Mouse (Mus musculus): ENCODE measurements at regions not wholly inside any gene's neighbourhood (a gene's known extent, or its start where the extent isn't known, plus 50 kb on each side); places are given as distances from the start of the nearest gene placed in this dataset.

DNA sequence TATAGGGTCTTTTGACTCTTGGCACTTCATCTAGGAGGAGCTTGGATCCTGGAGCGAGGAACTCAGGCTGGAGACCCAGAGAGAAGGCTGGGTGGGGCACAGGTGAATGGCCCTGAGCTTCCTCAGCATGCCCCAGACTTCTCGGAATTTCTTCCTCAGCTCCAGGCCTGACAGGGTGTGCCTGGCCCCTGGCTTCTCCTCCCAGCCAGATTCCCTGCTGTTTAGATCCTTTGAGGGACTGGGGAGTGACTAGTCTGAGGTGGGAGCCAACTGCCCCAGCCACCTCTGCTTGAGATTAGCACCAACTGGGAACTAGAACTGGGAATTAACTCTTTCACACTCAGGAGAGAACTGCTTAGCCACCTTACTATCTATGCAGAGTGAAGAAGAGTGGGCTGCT is 325.8 kb downstream of the Mllt3 start:
- Histone ChIP-seq H3K4me2 (ENCODE audit: low read length) (no peak overlapping the region), H3K36me3 (ENCODE audit: insufficient read depth, low read length) (no peaks in the 10 kb centered on the region), H3K9me3 (replicated peaks; ENCODE audit: low read length) (no peaks in the 10 kb centered on the region), H3K9ac (ENCODE audit: low read depth, low read length) (no peak overlapping the region), H3K27me3 (ENCODE audit: insufficient read depth, low read length) (no peaks in the 10 kb centered on the region), H3K4me3 (replicated peaks; ENCODE audit: low read depth, low read length) (no peak overlapping the region), H3K27ac (no peak overlapping the region), H3K4me1 (replicated peaks; ENCODE audit: insufficient read depth, low read length) (peaks cover 2% of the 10 kb centered on the region; the same call in 1 of the 2 replicates)
- TF ChIP-seq CTCF (IDR thresholded peaks at IDR 0.05; ENCODE audit: low read depth) = no peak
- ATAC-seq (replicated peaks; ENCODE audit: low FRiP score, low read depth) (no peak), DNase-seq (ENCODE audit: low spot score) (no peak)
- WGBS = 66% methylated on average over 2 of the region's 2 CpGs

DNA sequence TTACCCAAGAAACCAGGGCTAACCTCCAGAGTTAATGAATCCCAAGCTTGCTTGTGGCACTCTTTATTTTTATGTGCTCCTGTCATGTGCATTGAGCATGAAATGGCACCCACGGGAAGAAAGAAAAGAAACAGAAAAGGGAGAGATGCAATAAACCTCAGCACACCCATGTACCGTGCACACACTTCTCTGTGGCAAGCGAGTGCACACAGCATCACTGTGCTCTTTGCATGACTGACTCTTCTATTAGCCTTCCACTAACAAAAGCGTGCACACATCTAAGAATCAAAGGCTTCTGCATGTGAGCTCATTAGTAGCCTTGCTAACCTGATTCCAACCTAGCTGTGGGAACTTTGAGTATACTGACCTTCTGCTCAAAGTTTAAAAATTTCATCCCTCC is 330.3 kb downstream of the Mllt3 start:
- no peak for TF ChIP-seq CTCF (IDR thresholded peaks at IDR 0.05; ENCODE audit: low read depth)
- Histone ChIP-seq H3K27me3 (ENCODE audit: insufficient read depth, low read length) (no peaks in the 10 kb centered on the region), H3K27ac (no peak overlapping the region), H3K4me2 (ENCODE audit: low read length) (no peak overlapping the region), H3K36me3 (ENCODE audit: insufficient read depth, low read length) (no peaks in the 10 kb centered on the region), H3K9ac (ENCODE audit: low read depth, low read length) (no peak overlapping the region), H3K4me3 (replicated peaks; ENCODE audit: low read depth, low read length) (no peak overlapping the region), H3K4me1 (replicated peaks; ENCODE audit: insufficient read depth, low read length) (no peaks in the 10 kb centered on the region), H3K9me3 (replicated peaks; ENCODE audit: low read length) (no peaks in the 10 kb centered on the region)
- DNase-seq (ENCODE audit: low spot score) (peak; percentile 16), ATAC-seq (replicated peaks; ENCODE audit: low FRiP score, low read depth) (peak; percentile 66)
- WGBS = 36% methylated on average over 4 of the region's 4 CpGs

DNA sequence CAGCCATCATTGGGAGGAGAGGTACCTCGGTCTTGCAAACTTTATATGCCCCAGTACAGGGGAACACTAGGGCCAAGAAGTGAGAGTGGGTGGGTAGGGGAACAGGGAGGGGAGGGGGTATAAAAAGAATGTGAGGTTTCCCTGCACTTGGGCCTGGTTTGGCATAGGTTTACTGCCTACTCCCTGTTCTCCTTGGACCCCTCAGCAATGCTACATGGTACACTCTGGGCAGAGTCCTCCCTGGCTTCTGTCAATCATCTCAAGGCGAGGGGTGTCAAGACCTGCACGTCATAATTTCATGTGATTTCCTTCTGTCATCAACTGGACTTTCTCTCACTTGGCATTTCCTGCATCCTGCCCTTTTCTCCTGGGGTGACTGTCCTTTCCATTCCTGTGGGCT is 330.9 kb downstream of the Mllt3 start:
- H3K4me3 ChIP-seq (replicated peaks; ENCODE audit: low read depth, low read length) = no peak overlapping the region
- no peaks in the 10 kb centered on the region for H3K27me3 ChIP-seq (ENCODE audit: insufficient read depth, low read length)
- no peak; the same call in 1 of the 2 replicates for ATAC-seq (replicated peaks; ENCODE audit: low FRiP score, low read depth)
- H3K36me3 ChIP-seq (ENCODE audit: insufficient read depth, low read length) = no peaks in the 10 kb centered on the region
- no peak overlapping the region for H3K9ac ChIP-seq (ENCODE audit: low read depth, low read length)
- TF ChIP-seq CTCF (IDR thresholded peaks at IDR 0.05; ENCODE audit: low read depth) = no peak
- H3K4me1 ChIP-seq (replicated peaks; ENCODE audit: insufficient read depth, low read length) = no peaks in the 10 kb centered on the region
- 82% methylated on average over 3 of the region's 3 CpGs for WGBS
- no peak for DNase-seq (ENCODE audit: low spot score)
- H3K27ac ChIP-seq = no peak overlapping the region
- no peak overlapping the region for H3K4me2 ChIP-seq (ENCODE audit: low read length)
- H3K9me3 ChIP-seq (replicated peaks; ENCODE audit: low read length) = no peaks in the 10 kb centered on the region

DNA sequence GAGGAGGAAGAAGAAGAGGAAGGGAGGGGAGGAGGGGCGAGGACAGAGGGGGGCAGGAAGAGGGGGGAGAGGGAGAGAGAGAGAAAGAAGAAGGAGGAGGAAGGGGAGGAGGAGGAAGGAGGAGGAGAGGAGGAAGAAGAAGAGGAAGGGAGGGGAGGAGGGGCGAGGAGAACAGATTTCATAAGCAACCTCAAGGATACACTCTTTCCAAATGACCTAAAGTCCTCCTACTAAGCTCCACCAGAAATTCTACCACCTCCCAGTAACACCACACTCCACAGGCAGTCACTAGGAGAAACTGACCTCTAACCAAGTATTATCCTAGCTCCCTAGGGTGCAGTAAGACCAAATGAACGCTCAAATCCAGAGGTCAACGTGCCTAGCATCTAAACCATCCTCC is 332.1 kb downstream of the Mllt3 start:
- no peaks in the 10 kb centered on the region for H3K4me1 ChIP-seq (replicated peaks; ENCODE audit: insufficient read depth, low read length)
- H3K4me2 ChIP-seq (ENCODE audit: low read length) = no peak overlapping the region
- DNase-seq (ENCODE audit: low spot score) = no peak
- H3K27ac ChIP-seq = no peak overlapping the region
- H3K27me3 ChIP-seq (ENCODE audit: insufficient read depth, low read length) = no peaks in the 10 kb centered on the region
- 75% methylated on average over 3 of the region's 4 CpGs for WGBS
- H3K9ac ChIP-seq (ENCODE audit: low read depth, low read length) = no peak overlapping the region
- ATAC-seq (replicated peaks; ENCODE audit: low FRiP score, low read depth) = no peak
- H3K4me3 ChIP-seq (replicated peaks; ENCODE audit: low read depth, low read length) = no peak overlapping the region
- no peaks in the 10 kb centered on the region for H3K9me3 ChIP-seq (replicated peaks; ENCODE audit: low read length)
- H3K36me3 ChIP-seq (ENCODE audit: insufficient read depth, low read length) = no peaks in the 10 kb centered on the region
- TF ChIP-seq CTCF (IDR thresholded peaks at IDR 0.05; ENCODE audit: low read depth) = no peak

DNA sequence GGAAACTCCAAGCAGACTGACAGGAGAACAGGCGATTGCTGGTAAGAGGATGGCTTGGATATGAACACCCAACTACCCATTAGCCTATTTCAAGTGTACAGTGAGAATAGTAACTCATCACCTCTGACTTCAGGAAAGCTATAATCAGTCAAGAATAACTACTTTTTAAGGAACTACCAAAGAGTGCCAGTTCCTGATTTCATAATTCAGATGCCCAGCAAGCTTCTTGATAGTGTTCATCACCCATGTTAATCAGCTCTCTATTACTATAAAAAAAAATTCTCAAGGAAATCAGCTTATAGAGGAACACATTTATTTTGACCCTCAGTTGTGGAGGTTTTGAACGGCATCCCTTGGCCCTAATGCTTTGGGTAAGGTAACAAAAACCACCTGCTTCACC is 332.7 kb downstream of the Mllt3 start:
- 67% methylated on average over 2 of the region's 2 CpGs for WGBS
- Histone ChIP-seq H3K9ac (ENCODE audit: low read depth, low read length) (no peak overlapping the region), H3K9me3 (replicated peaks; ENCODE audit: low read length) (no peaks in the 10 kb centered on the region), H3K4me2 (ENCODE audit: low read length) (no peak overlapping the region), H3K27ac (no peak overlapping the region), H3K4me3 (replicated peaks; ENCODE audit: low read depth, low read length) (no peak overlapping the region), H3K4me1 (replicated peaks; ENCODE audit: insufficient read depth, low read length) (no peaks in the 10 kb centered on the region), H3K36me3 (ENCODE audit: insufficient read depth, low read length) (no peaks in the 10 kb centered on the region), H3K27me3 (ENCODE audit: insufficient read depth, low read length) (no peaks in the 10 kb centered on the region)
- DNase-seq (ENCODE audit: low spot score) = no peak
- ATAC-seq (replicated peaks; ENCODE audit: low FRiP score, low read depth) = no peak
- no peak for TF ChIP-seq CTCF (IDR thresholded peaks at IDR 0.05; ENCODE audit: low read depth)

DNA sequence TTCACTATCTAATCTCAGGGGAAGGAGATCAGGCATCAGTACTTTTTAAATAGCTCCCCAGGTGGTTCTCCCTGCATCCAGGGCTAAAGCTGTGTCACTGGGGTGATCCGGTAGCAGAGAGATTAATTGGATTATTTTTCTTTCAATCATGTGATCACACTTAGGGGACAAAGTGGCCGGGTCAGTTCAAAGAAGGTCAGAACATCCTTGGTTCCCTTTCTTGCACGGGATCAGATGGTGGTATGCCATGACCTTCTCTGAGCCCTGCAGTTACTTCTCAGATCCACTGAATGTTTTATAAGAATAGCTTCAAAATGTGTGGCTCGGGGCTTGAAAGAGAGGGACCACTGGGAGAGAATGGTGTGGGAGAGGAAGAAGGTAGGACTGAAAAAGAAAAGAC is 333.6 kb downstream of the Mllt3 start:
- Histone ChIP-seq H3K27me3 (ENCODE audit: insufficient read depth, low read length) (no peaks in the 10 kb centered on the region), H3K36me3 (ENCODE audit: insufficient read depth, low read length) (no peaks in the 10 kb centered on the region), H3K9me3 (replicated peaks; ENCODE audit: low read length) (no peaks in the 10 kb centered on the region), H3K9ac (ENCODE audit: low read depth, low read length) (no peak overlapping the region), H3K4me2 (ENCODE audit: low read length) (no peak overlapping the region), H3K4me1 (replicated peaks; ENCODE audit: insufficient read depth, low read length) (no peaks in the 10 kb centered on the region), H3K27ac (no peak overlapping the region), H3K4me3 (replicated peaks; ENCODE audit: low read depth, low read length) (no peak overlapping the region)
- WGBS = 28% methylated on average over 4 of the region's 4 CpGs
- no peak for TF ChIP-seq CTCF (IDR thresholded peaks at IDR 0.05; ENCODE audit: low read depth)
- ATAC-seq (replicated peaks; ENCODE audit: low FRiP score, low read depth) (no peak), DNase-seq (ENCODE audit: low spot score) (no peak)

DNA sequence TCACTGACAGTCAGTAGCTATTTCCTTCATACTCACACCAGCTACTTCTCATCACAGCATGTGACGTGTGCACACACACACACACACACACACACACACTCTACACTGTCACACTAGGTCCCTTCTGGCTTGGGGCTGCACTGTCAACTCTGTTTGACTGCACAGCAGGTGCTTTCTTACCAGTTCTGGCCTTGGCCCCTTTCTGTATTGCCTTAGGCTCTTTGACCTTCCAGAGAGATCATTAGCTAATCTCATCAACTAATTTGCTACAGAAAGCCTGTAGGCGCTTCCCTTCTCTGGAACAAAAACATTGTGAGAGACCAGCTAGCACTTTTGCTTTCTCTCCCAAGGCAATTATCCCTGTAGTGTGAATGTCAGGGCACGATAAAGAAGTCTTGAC is 334.4 kb downstream of the Mllt3 start:
- H3K4me1 ChIP-seq (replicated peaks; ENCODE audit: insufficient read depth, low read length) = no peaks in the 10 kb centered on the region
- no peaks in the 10 kb centered on the region for H3K27me3 ChIP-seq (ENCODE audit: insufficient read depth, low read length)
- no peak for ATAC-seq (replicated peaks; ENCODE audit: low FRiP score, low read depth)
- H3K9ac ChIP-seq (ENCODE audit: low read depth, low read length) = no peak overlapping the region
- DNase-seq (ENCODE audit: low spot score) = no peak
- 35% methylated on average over 3 of the region's 3 CpGs for WGBS
- H3K27ac ChIP-seq = no peak overlapping the region
- no peak for TF ChIP-seq CTCF (IDR thresholded peaks at IDR 0.05; ENCODE audit: low read depth)
- no peak overlapping the region for H3K4me3 ChIP-seq (replicated peaks; ENCODE audit: low read depth, low read length)
- no peaks in the 10 kb centered on the region for H3K9me3 ChIP-seq (replicated peaks; ENCODE audit: low read length)
- no peak overlapping the region for H3K4me2 ChIP-seq (ENCODE audit: low read length)
- no peaks in the 10 kb centered on the region for H3K36me3 ChIP-seq (ENCODE audit: insufficient read depth, low read length)
